Mouse (Mus musculus): ENCODE results near the gene Fam170b.

DNA sequence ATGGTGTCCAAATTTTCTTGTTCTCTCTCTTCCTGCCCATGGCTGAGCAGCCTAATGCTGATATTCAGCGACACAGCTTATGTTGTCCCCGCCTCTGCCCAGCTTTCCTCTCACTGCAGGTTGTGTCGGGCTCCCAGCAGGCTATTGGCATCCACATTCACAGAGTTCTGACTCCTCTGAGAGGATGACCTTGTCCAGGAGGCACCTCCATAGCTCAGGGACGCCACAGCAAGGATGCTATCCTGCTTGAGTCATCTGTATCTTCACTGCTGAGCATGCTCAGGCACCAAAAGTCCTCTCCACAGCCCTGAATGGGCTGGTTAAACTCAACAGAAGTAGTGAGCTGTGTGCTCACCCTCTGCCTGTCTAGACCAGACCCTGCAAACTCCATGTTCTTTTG lies 18.8 kb upstream of the Fam170b start:
- TF ChIP-seq CTCF (IDR thresholded peaks at IDR 0.05 in 2 of 3, conservative IDR thresholded peaks at IDR 0.05 in 1 of 3; ENCODE audit: control insufficient read depth in 1 of 3, insufficient read depth in 1 of 3, low read depth in 2 of 3, low read length in 3 of 3, poor library complexity in 1 of 3, severe bottlenecking in 1 of 3), result no peak
- no peak for TF ChIP-seq MAX (IDR thresholded peaks at IDR 0.05; ENCODE audit: low read length)
- TF ChIP-seq TBP (IDR thresholded peaks at IDR 0.05; ENCODE audit: low read depth, low read length), result no peak
- TF ChIP-seq USF1 (IDR thresholded peaks at IDR 0.05; ENCODE audit: low read depth, low read length), result no peak
- TF ChIP-seq RAD21 (IDR thresholded peaks at IDR 0.05; ENCODE audit: low read depth, low read length), result no peak
- TF ChIP-seq EP300 (IDR thresholded peaks at IDR 0.05; ENCODE audit: low read depth in 1 of 2, low read length in 2 of 2), result no peak
- no peak for TF ChIP-seq MAZ (IDR thresholded peaks at IDR 0.05; ENCODE audit: low read depth, low read length)
- TF ChIP-seq GATA1 (IDR thresholded peaks at IDR 0.05; ENCODE audit: low read depth, low read length), result no peak
- TF ChIP-seq POLR2A (IDR thresholded peaks at IDR 0.05; ENCODE audit: control insufficient read depth in 1 of 2, insufficient read depth in 1 of 2, low read depth in 1 of 2, low read length in 2 of 2, poor library complexity in 1 of 2), result no peak
- no peak for TF ChIP-seq E2F4 (IDR thresholded peaks at IDR 0.05; ENCODE audit: borderline replicate concordance, low read depth, low read length)
- TF ChIP-seq ZMIZ1 (IDR thresholded peaks at IDR 0.05; ENCODE audit: low read depth, low read length), result no peak
- TF ChIP-seq MAFK (IDR thresholded peaks at IDR 0.05; ENCODE audit: borderline replicate concordance, low read depth, low read length), result no peak

Measured in MEL (cell line).